Mouse (Mus musculus) liver, embryonic 14.5 days (tissue): ENCODE data around the gene Zic3. TPM values are rescaled to one million over a fixed set of nuclear protein-coding genes. Genes with fewer than 3 reads are reported as not detected.

Experiments used
- ATAC-seq: fragments of 200-750 bp; cut with Nextera tagmentation; 2 replicates; pipeline ENCODE4 v1.8.0; 2017; ENCODE audit warnings: moderate number of reproducible peaks, mild to moderate bottlenecking, moderate library complexity; ENCODE audit not compliant: insufficient read depth
- DNase-seq, 3 experiments: peaks; one replicate each; pipeline ENCODE4 v3.0.0-alpha.2; 2012 to 2013; ENCODE audit warnings: low read depth in 3 of 3, low spot score in 3 of 3
- H3K27ac ChIP-seq: fragments of 300-500 bp; sonication (generic); 2 replicates; pipeline ENCODE4 v1.5.1; 2014; ENCODE audit warnings: moderate library complexity, mild to moderate bottlenecking, control low read depth, inconsistent platforms
- H3K27me3 ChIP-seq: fragments of 300-500 bp; sonication (generic); 2 replicates; pipeline ENCODE4 v1.6.1; 2014; ENCODE audit warnings: mild to moderate bottlenecking, low read length, moderate library complexity; ENCODE audit not compliant: control insufficient read depth, insufficient read depth
- H3K36me3 ChIP-seq: fragments of 300-500 bp; sonication (generic); replicated peaks from 2 replicates; pipeline ENCODE4 v1.6.1; 2014; ENCODE audit warnings: low read depth; ENCODE audit not compliant: control insufficient read depth, insufficient read depth
- H3K4me1 ChIP-seq, 2 experiments: fragments of 200-500 bp in 1 of 2; fragments of 300-500 bp in 1 of 2; sonication (generic) in 1 of 2; replicated peaks; 2 replicates each; pipeline ENCODE4 v1.6.1; 2012 to 2014; ENCODE audit warnings: antibody characterized with exemption in 1 of 2, inconsistent platforms in 1 of 2, low read length in 1 of 2; ENCODE audit not compliant: control insufficient read depth in 2 of 2, insufficient read depth in 2 of 2
- H3K4me2 ChIP-seq: fragments of 300-500 bp; sonication (generic); 2 replicates; pipeline ENCODE4 v1.6.1; 2014; ENCODE audit warnings: low read depth, mild to moderate bottlenecking, control low read depth, moderate library complexity
- H3K4me3 ChIP-seq, 2 experiments: fragments of 200-500 bp in 1 of 2; fragments of 300-500 bp in 1 of 2; sonication (generic) in 1 of 2; 2 replicates each; pipeline ENCODE4 v1.5.1; 2012 to 2014; ENCODE audit warnings: low read depth in 2 of 2, low read length in 2 of 2, mild to moderate bottlenecking in 2 of 2, control low read depth in 1 of 2, inconsistent platforms in 1 of 2, moderate library complexity in 1 of 2; ENCODE audit not compliant: insufficient read depth in 1 of 2
- H3K9ac ChIP-seq: fragments of 300-500 bp; sonication (generic); replicated peaks from 2 replicates; pipeline ENCODE4 v1.6.1; 2014; ENCODE audit warnings: mild to moderate bottlenecking, control low read depth, moderate library complexity
- H3K9me3 ChIP-seq: fragments of 300-500 bp; sonication (generic); 2 replicates; pipeline ENCODE4 v1.6.1; 2016; ENCODE audit warnings: low read length, mixed read lengths; ENCODE audit not compliant: control insufficient read depth
- CTCF ChIP-seq: IDR thresholded peaks from 2 replicates; pipeline ENCODE4 v1.5.1; 2016; ENCODE audit warnings: antibody characterized with exemption, low read depth, control low read depth
- EP300 ChIP-seq: IDR thresholded peaks from 2 replicates; pipeline ENCODE4 v1.6.1; 2016; ENCODE audit warnings: antibody characterized with exemption, low read depth
- WGBS: fragments of 180-500 bp; shearing (Covaris S2); extraction: QIAGEN DNeasy Blood & Tissue Kit; methylation state at CpG from one replicate; pipeline ENCODE4 v1.1.7; 2014; ENCODE audit not compliant: insufficient replicate concordance; 5-methylcytosine and 5-hydroxymethylcytosine counted together
- polyA plus RNA-seq, 2 experiments: library from polyadenylated mRNA; depleted of rRNA in 1 of 2; stranded (reverse) in 1 of 2; unstranded in 1 of 2; fragments of >200 nt; fragmentation: Nextera tagmentation in 1 of 2; extraction: Ambion mirVana in 1 of 2; gene quantifications; 2 replicates each; pipeline versions ENCODE4 v1.2.1 to v1.2.3; 2012 to 2014

Zic3 gene
- polyA plus RNA-seq, 2 experiments: 0.02 TPM; not detected in 1

- TF ChIP-seq EP300 (no peak), CTCF (no peak)
- no peak for ATAC-seq
- Histone ChIP-seq H3K27me3 (peaks cover 23% of the 10 kb centered on the region), H3K27ac (no peak overlapping the region), H3K4me1 (no peaks in the 10 kb centered on the region), H3K9ac (no peak overlapping the region), H3K4me3 (no peak overlapping the region), H3K36me3 (no peaks in the 10 kb centered on the region), H3K9me3 (no peaks in the 10 kb centered on the region), H3K4me2 (no peak overlapping the region)
- 16% methylated on average over 13 of the region's 13 CpGs for WGBS
- DNase-seq: no peak
These were observed 7.7 kb upstream of the Zic3 start for GRCm38 (mm10) chrX:58014761-58015160.

DNA sequence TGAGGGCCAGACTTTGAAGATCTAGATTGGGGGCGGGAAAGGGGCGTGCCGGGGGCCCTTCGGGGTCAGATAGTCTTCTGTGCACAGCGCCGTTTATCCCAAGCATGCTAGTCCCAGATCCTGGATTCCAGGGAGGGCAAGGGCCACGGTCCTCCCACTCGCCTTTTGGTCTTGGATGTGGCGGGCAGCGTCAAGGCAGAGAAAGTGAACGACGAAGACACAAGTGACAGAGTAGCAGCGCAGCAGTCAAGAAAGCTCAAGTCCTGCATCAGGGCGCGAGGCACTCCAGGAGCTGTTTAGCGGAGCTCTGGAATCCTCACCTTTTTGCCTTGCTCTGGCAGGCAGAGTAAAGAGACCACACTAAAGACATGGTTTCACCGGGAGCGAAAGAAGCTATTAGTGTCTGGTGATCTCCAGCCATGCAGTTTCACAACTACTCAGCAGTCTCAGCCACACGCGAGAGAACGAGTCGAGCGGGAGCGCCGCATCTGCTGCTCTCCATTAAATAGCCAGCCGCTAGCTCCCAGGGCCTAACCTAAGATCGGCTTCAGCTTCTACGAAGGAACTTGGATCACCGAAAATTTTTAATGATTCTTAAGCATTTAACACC is 7.1 kb upstream of the Zic3 start:
- Histone ChIP-seq H3K4me2 (no peak overlapping the region), H3K36me3 (no peaks in the 10 kb centered on the region), H3K4me3 (no peak overlapping the region), H3K27me3 (peaks cover 23% of the 10 kb centered on the region), H3K9ac (no peak overlapping the region), H3K9me3 (no peaks in the 10 kb centered on the region), H3K4me1 (no peaks in the 10 kb centered on the region), H3K27ac (no peak overlapping the region)
- no peak for TF ChIP-seq CTCF
- TF ChIP-seq EP300: no peak
- ATAC-seq (no peak), DNase-seq (no peak)
- 11% methylated on average over 28 of the region's 29 CpGs for WGBS

- no peak for TF ChIP-seq CTCF
- no peak for TF ChIP-seq EP300
- no peaks in the 10 kb centered on the region for H3K9me3 ChIP-seq
- H3K4me3 ChIP-seq: no peak overlapping the region
- H3K36me3 ChIP-seq: no peaks in the 10 kb centered on the region
- no peak overlapping the region for H3K27ac ChIP-seq
- no peak overlapping the region for H3K9ac ChIP-seq
- ATAC-seq: no peak
- 15% methylated on average over 24 of the region's 24 CpGs for WGBS
- H3K27me3 ChIP-seq: peaks cover 23% of the 10 kb centered on the region
- no peak overlapping the region for H3K4me2 ChIP-seq
- H3K4me1 ChIP-seq: no peaks in the 10 kb centered on the region
- no peak for DNase-seq
These were observed 3.8 kb upstream of the Zic3 start for GRCm38 (mm10) chrX:58018720-58019119.

- H3K9me3 ChIP-seq: no peaks in the 10 kb centered on the region
- H3K9ac ChIP-seq: no peak overlapping the region
- 12% methylated on average over 30 of the region's 33 CpGs for WGBS
- DNase-seq: no peak
- no peak overlapping the region for H3K4me2 ChIP-seq
- H3K4me1 ChIP-seq: no peaks in the 10 kb centered on the region
- no peak for TF ChIP-seq CTCF
- TF ChIP-seq EP300: no peak
- no peaks in the 10 kb centered on the region for H3K36me3 ChIP-seq
- H3K27me3 ChIP-seq: peaks cover 21% of the 10 kb centered on the region
- H3K27ac ChIP-seq: no peak overlapping the region
- ATAC-seq: no peak
- H3K4me3 ChIP-seq: no peak overlapping the region
These were observed 3.1 kb upstream of the Zic3 start for GRCm38 (mm10) chrX:58019257-58019953.

- DNase-seq (no peak), ATAC-seq (no peak)
- WGBS: 13% methylated on average over 9 of the region's 9 CpGs
- no peaks in the 10 kb centered on the region for H3K9me3 ChIP-seq
- H3K4me2 ChIP-seq: no peak overlapping the region
- no peak overlapping the region for H3K9ac ChIP-seq
- H3K27ac ChIP-seq: no peak overlapping the region
- H3K4me3 ChIP-seq: no peak overlapping the region
- H3K36me3 ChIP-seq: no peaks in the 10 kb centered on the region
- no peaks in the 10 kb centered on the region for H3K4me1 ChIP-seq
- peaks cover 49% of the 10 kb centered on the region for H3K27me3 ChIP-seq
- TF ChIP-seq CTCF (no peak), EP300 (no peak)
These were observed 5.1 kb downstream of the Zic3 start for GRCm38 (mm10) chrX:58027631-58028030.
